Mouse (Mus musculus) midbrain, embryonic 14.5 days (tissue): ENCODE data around the gene Nccrp1. TPM values are rescaled to one million over a fixed set of nuclear protein-coding genes. Genes with fewer than 3 reads are reported as not detected.
"Not testable (repeated sequence)": the region's sequence is repeated elsewhere in the genome, so short reads cannot be mapped to it uniquely, and the experiment has no call there.

Experiments
- ATAC-seq: fragments of 200-750 bp; cut with Nextera tagmentation; 2 replicates; pipeline ENCODE4 v1.8.0; 2017; ENCODE audit warnings: moderate number of reproducible peaks, moderate library complexity; ENCODE audit not compliant: low FRiP score, low TSS enrichment
- DNase-seq: peaks from one replicate; pipeline ENCODE4 v3.0.0-alpha.2; 2015
- H3K27ac ChIP-seq: fragments of 300-500 bp; sonication (generic); replicated peaks from 2 replicates; pipeline ENCODE4 v1.5.1; 2014; ENCODE audit warnings: mild to moderate bottlenecking, low read depth, low read length, moderate library complexity
- H3K27me3 ChIP-seq: fragments of 300-500 bp; sonication (generic); 2 replicates; pipeline ENCODE4 v1.6.1; 2014; ENCODE audit warnings: low read length, control low read depth, mixed read lengths; ENCODE audit not compliant: control insufficient read depth, insufficient read depth
- H3K36me3 ChIP-seq: fragments of 300-500 bp; sonication (generic); 2 replicates; pipeline ENCODE4 v1.6.1; 2014; ENCODE audit warnings: low read length, control low read depth; ENCODE audit not compliant: control insufficient read depth, insufficient read depth
- H3K4me1 ChIP-seq: fragments of 300-500 bp; sonication (generic); 2 replicates; pipeline ENCODE4 v1.6.1; 2014; ENCODE audit warnings: mild to moderate bottlenecking, antibody characterized with exemption, low read length, control low read depth; ENCODE audit not compliant: control insufficient read depth, insufficient read depth
- H3K4me2 ChIP-seq: fragments of 300-500 bp; sonication (generic); 2 replicates; pipeline ENCODE4 v1.6.1; 2014; ENCODE audit warnings: mild to moderate bottlenecking, low read length, moderate library complexity
- H3K4me3 ChIP-seq: fragments of 300-500 bp; sonication (generic); replicated peaks from 2 replicates; pipeline ENCODE4 v1.5.1; 2014; ENCODE audit warnings: low read depth, low read length
- H3K9ac ChIP-seq: fragments of 300-500 bp; sonication (generic); replicated peaks from 2 replicates; pipeline ENCODE4 v1.6.1; 2014; ENCODE audit warnings: mild to moderate bottlenecking, low read length, moderate library complexity
- H3K9me3 ChIP-seq: fragments of 300-500 bp; sonication (generic); 2 replicates; pipeline ENCODE4 v1.6.1; 2016; ENCODE audit warnings: low read length, control low read depth, mixed read lengths; ENCODE audit not compliant: control insufficient read depth
- WGBS: fragments of 180-500 bp; shearing (Covaris S2); extraction: QIAGEN DNeasy Blood & Tissue Kit; methylation state at CpG from one replicate; pipeline ENCODE4 v1.1.7; 2014; 5-methylcytosine and 5-hydroxymethylcytosine counted together
- polyA plus RNA-seq: library from polyadenylated mRNA; unstranded; fragments of >200 nt; fragmentation: Nextera tagmentation; extraction: Ambion mirVana; gene quantifications from 2 replicates; pipeline ENCODE4 v1.2.1, GENCODE M21; 2014

Nccrp1 gene
- polyA plus RNA-seq, 1 experiment from 2014 or later: 0.13 TPM

- 49% methylated on average over 7 of the region's 7 CpGs for WGBS
- Histone ChIP-seq H3K4me3 (no peak overlapping the region), H3K9ac (no peak overlapping the region), H3K27me3 (peaks cover 34% of the 10 kb centered on the region; the same call in 1 of the 2 replicates), H3K4me1 (peaks cover 2% of the 10 kb centered on the region; the same call in 1 of the 2 replicates), H3K36me3 (no peaks in the 10 kb centered on the region), H3K4me2 (no peak overlapping the region), H3K27ac (no peak overlapping the region), H3K9me3 (no peaks in the 10 kb centered on the region)
- ATAC-seq: no peak
- DNase-seq: no peak
These were observed 1.2 kb downstream of the Nccrp1 start for GRCm38 (mm10) chr7:28545891-28546210.

- H3K4me1 ChIP-seq: peaks cover 2% of the 10 kb centered on the region; the same call in 1 of the 2 replicates
- no peak overlapping the region for H3K27ac ChIP-seq
- DNase-seq: peak; percentile 20
- H3K36me3 ChIP-seq: no peaks in the 10 kb centered on the region
- no peak overlapping the region for H3K4me3 ChIP-seq
- H3K27me3 ChIP-seq: peaks cover 34% of the 10 kb centered on the region; the same call in 1 of the 2 replicates
- WGBS: 23% methylated on average over 14 of the region's 14 CpGs
- no peak for ATAC-seq
- H3K9ac ChIP-seq: no peak overlapping the region
- H3K9me3 ChIP-seq: no peaks in the 10 kb centered on the region
- no peak overlapping the region; the same call in 1 of the 2 replicates for H3K4me2 ChIP-seq
These were observed 1.8 kb downstream of the Nccrp1 start for GRCm38 (mm10) chr7:28545048-28545890.

- Histone ChIP-seq H3K27me3 (peaks cover 34% of the 10 kb centered on the region; the same call in 1 of the 2 replicates), H3K36me3 (no peaks in the 10 kb centered on the region), H3K4me3 (peak overlapping the region; percentile 15; the same call in 1 of the 2 replicates), H3K9ac (no peak overlapping the region), H3K4me1 (peaks cover 2% of the 10 kb centered on the region; the same call in 1 of the 2 replicates), H3K9me3 (no peaks in the 10 kb centered on the region), H3K4me2 (peak overlapping the region; percentile 49), H3K27ac (no peak overlapping the region)
- ATAC-seq (no peak), DNase-seq (peak; percentile 19)
- WGBS: under 1% methylated on average over 26 of the region's 27 CpGs
These were observed 2.9 kb downstream of the Nccrp1 start for GRCm38 (mm10) chr7:28544051-28544601.

- Histone ChIP-seq H3K4me1 (peaks cover 2% of the 10 kb centered on the region; the same call in 1 of the 2 replicates), H3K9me3 (no peaks in the 10 kb centered on the region), H3K27me3 (peaks cover 18% of the 10 kb centered on the region; the same call in 1 of the 2 replicates), H3K36me3 (no peaks in the 10 kb centered on the region), H3K4me2 (no peak within 1 kb of the TSS), H3K4me3 (no peak within 1 kb of the TSS), H3K27ac (no peak within 1 kb of the TSS), H3K9ac (no peak within 1 kb of the TSS)
- DNase-seq (no peak), ATAC-seq (no peak)
- WGBS: 82% methylated on average over 4 of the region's 4 CpGs
These were observed 6.5 kb downstream of the Nccrp1 start, which contains the start of gene Sycn for GRCm38 (mm10) chr7:28540526-28540925. Gene Sycn (plus strand): TSS chr7:28540885.

- not testable (repeated sequence) for H3K9me3 ChIP-seq, H3K27me3 ChIP-seq, H3K27ac ChIP-seq, H3K36me3 ChIP-seq, H3K4me1 ChIP-seq, ATAC-seq, H3K4me3 ChIP-seq, H3K4me2 ChIP-seq, DNase-seq, H3K9ac ChIP-seq
- WGBS: 95% methylated on average over 6 of the region's 6 CpGs
These were observed 8.2 kb downstream of the Nccrp1 start for GRCm38 (mm10) chr7:28538886-28539285.

GRCm38 (mm10) chr7:28532005-28532404 lies 15.0 kb downstream of the Nccrp1 start:
- Histone ChIP-seq H3K36me3 (no peaks in the 10 kb centered on the region), H3K4me2 (no peak overlapping the region), H3K9ac (no peak overlapping the region), H3K27me3 (no peaks in the 10 kb centered on the region), H3K4me1 (no peaks in the 10 kb centered on the region), H3K27ac (no peak overlapping the region), H3K4me3 (no peak overlapping the region), H3K9me3 (no peaks in the 10 kb centered on the region)
- no peak for DNase-seq
- ATAC-seq: no peak
- 79% methylated on average over 8 of the region's 8 CpGs for WGBS

- Histone ChIP-seq H3K9ac (no peak overlapping the region), H3K4me1 (no peaks in the 10 kb centered on the region), H3K27ac (no peak overlapping the region), H3K27me3 (no peaks in the 10 kb centered on the region), H3K36me3 (no peaks in the 10 kb centered on the region), H3K4me3 (no peak overlapping the region), H3K4me2 (no peak overlapping the region), H3K9me3 (no peaks in the 10 kb centered on the region)
- WGBS: 8% methylated on average over 19 of the region's 19 CpGs
- DNase-seq: peak; percentile 78
- ATAC-seq: no peak
These were observed 18.9 kb downstream of the Nccrp1 start for GRCm38 (mm10) chr7:28527922-28528719.

GRCm38 (mm10) chr7:28522536-28522935 lies 24.5 kb downstream of the Nccrp1 start, which contains the start of gene Ifnl3:
Gene Ifnl3 (plus strand): TSS chr7:28522836.
- H3K4me1 ChIP-seq, H3K9me3 ChIP-seq, H3K27ac ChIP-seq, H3K4me3 ChIP-seq, ATAC-seq, DNase-seq, H3K4me2 ChIP-seq, H3K27me3 ChIP-seq, H3K9ac ChIP-seq, H3K36me3 ChIP-seq: not testable (repeated sequence)
- 76% methylated on average over 5 of the region's 6 CpGs for WGBS
